Mouse (Mus musculus) ovary, adult 18-20 months (tissue): ENCODE data around the gene Smco2.

Experiments used
- DNase-seq: peaks from one replicate; pipeline ENCODE4 v3.0.0; 2022; ENCODE audit warnings: low spot score, mixed read lengths

Gene Smco2

DNA sequence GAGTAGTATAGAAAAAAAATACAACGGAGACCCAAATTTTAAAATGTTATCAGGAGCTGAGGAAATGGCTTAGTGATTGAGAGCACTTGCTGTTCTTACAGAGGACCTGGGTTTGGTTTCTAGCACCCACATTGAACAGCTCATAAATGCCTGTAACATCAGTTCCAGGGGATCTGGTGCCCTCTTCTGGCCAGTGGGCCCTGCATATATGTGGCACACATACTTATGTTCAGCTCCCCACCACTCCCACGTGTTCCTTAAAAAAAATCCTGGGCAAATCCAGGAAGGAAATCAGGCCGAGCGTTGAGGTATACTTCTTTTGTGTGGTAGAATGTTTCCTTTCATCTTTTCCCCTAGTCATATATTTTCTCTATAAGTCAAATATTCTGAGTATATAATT, 52.0 kb downstream of the Smco2 start:
- DNase-seq: no peak

DNA sequence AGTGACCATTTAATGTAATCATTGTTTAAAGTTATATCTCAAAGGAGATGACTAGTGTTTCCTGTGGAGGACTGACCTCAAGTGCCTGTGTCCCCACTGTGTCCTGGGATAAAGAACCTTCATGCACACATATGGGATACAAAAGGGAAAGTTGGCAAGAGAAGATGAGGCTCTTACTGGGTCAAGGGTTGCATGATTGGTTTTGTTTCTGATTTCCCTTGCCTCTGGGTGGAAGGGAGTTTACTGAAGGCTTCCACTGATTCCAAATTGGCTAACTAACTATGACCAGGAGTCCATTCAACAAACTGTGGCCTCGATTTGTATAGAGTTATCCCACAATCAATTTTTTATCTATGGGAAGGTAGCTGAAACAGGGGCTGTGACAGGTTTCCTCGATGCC, 53.7 kb downstream of the Smco2 start:
- no peak for DNase-seq

DNA sequence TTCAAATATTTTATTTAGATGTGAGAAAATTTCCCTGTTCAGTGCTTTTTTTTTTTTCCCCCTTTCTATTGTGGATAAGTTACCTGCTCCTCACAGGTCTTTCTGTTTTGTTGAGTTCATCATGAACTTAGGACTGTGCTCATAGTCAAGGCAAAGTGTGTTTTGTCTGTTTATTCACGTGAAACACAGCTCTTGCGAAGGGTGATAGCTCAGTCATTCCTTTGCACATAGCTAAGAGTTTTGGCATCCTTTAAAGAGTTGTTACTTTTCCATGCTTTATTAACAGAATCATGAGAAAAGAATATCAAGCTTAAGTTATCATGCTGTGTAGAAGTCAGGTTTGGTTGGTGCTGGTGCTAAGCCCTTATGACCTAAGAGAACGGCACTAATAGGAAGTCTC, 54.8 kb downstream of the Smco2 start:
- no peak for DNase-seq

DNA sequence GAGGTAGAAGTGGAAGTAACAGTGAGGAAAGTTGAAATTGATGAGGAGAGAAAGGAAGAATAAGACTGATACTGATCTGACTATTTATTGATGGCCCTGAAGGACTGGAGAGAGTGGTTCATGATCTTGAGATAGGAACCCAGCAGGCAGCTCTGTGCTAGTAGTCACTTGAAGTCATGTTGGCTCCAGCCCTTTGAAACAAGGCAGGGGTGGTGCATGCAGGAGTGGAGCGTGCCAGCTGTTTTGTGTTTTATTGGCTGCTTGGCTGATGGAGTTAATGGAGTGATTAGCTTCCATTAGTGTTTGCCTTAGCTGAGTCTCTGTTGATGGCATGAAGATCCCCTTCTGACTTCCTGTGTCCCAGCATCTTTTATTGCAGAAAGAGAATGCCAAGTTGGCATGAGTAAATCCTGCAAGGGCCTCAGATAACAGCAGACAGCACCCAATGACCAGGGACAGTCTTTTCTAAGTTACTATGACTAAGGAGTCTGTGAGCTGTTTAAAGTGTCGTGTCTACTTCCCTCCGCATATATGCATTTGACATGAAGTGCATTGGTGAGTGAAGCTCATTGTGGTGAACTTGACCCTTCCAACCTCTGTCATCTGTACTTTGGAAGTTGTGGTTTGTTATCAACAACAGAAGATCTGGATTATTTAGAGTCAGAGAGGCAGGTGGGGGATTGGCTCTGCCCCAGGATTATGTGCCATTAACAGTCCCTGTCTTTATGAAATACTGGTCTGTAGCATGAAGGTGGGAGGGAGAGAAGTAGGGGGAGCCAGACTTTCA, 56.3 kb downstream of the Smco2 start:
- no peak for DNase-seq

DNA sequence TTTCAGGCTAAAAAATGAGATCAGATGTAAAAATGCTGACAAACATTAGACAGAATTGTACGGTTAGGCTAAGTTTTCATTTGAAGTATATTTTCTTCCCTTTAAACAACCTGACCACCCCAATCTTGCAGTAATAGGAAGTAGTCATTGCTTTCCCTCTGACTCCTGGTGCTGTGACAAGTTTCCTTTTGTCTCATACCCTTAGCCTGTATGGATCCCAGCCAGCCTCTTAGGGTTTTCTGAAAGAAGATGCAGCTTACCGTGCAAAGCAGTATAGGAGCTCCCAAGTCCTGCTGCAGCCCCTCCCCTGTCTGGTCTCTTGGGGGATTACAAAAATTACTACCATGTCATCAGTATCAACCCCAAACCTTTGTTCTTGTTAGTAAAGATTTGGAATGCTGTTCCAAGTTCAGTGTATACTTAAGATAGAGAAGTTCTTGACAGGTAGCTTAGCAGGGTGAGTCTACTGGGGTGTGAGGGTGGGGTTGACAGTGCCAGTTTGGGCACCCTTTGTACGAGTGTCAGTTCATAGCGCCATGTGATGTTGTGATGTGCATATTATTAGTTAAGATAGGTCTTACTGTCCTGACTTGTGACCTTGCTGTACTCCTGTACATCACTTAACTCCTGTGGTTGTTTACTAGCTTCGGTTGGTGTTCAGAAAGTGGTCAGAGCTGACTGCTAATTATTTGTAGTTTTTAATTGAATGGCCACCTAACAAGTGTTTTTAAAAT, 57.3 kb downstream of the Smco2 start:
- DNase-seq: no peak

DNA sequence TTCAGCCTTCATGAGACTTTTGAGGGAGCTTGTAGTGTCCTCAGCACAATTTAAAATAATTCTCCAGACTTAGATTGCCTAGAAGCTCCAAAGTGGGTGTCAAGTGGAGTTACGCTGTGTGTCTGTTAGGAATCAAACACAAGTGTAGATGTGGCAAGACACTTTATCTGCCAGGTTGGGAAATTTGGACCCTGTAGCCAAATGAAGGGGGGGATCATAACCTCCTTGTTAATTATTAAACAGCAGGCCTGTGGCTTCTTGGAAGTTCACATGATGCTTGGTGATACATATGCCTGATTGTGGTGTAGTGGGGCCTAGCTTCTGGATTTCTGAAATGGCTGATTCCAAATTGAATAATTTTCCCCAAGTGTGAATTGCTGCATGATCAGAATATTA, 57.9 kb downstream of the Smco2 start:
- DNase-seq: no peak

DNA sequence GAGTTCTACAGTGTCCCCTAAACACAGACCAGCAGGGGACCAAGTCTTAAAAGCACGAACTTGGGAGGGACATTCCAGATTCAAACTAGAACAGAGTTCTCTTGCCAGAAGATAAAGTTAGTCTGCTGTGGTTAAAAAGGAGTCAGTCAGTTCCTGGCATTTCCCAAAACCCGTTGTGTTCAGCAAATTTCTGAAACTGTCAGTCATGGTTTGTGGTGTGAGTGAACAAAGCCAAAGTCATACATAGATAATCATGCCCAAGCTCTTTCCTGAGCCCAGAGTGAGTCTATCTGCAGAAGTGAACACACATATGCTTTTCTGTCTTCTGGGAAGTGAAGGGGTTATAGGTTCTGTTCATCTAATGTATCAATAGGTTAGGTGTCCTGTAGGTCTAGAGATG, 58.9 kb downstream of the Smco2 start:
- no peak for DNase-seq

DNA sequence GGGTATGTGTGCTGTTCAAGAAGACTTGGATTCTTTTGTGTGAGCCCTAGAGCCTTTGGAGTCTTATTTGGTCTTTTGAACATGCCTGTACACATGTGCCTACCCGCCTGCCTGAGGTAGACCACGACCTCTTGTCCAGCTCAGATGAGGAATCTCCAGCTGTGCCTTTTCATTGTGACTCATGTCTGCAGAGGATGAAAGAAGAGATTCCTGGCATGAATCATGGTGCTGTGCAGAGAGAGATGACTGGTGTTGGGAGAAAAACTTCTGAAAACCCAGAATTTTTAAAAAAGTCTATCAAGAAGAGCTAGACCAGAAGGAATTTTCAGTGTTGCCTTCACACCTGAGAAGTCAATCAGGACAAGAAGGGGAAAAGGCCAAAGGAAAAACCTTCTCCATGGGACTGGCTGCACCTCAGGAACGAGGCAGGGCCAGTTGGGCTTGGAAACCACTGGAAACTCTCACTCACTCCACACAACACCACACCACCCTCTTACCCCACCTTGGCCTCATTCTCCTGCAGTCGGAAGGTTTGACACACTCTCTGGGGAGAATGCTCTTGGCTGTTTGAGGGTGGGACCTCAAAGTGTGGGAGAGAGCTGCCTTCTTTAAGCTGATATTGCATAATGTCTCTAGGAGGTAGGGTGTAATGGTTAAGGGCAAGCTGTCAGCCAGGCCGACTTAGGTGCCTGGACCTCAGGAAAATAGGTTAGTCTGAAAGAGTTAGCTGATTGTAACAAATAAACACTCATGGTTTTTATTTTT, 60.0 kb downstream of the Smco2 start:
- DNase-seq: no peak

DNA sequence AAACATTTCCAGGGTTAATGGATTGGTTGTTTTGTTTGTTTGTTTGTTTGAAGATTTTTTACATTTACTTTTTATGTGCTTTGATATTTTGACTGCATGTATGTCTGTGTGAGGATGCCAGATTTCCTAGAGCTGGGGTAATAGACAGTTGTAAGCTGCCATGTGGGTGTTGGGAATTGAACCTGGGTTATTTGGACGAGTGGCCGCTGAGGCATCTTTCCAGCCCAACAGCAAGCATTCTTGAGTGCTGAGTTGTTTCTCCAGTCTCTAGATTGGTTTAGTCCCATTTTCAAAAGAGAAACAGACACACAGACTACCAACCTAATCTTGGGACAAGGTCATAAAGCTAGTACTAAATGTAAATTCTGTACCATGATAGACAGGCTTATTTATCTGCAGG, 60.9 kb downstream of the Smco2 start:
- DNase-seq: no peak

DNA sequence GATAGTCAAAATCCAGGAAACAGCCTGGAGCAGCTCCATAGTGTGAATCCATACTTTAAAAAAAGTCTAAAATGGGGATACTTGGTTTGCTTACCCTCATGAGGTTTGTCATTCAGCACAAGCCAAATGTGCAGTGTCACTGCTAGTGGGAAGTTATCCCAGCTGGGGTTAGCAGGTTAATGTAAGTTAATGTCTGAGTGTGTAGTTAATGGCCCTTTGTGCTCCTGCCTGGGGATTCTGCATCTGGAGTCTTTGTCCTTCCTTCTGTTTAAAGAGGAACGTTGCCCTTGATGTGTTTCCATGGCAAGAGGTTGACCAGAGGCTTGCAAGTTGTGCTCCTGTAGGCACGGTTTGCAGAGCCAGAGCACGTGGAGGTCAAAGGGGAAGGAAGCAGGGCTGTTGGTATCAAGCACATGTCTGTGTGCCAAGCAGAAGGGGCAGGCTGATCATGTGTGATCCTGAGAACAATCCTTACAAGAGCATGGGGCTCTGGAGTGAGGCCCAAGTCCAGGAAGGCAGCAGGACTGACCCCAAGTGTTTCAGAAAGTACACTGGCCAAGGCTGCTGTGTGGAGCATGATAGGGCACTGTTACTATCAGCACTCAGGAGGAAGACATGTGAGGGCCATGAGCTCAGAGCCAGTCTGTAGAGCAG, 63.1 kb downstream of the Smco2 start:
- DNase-seq: no peak

DNA sequence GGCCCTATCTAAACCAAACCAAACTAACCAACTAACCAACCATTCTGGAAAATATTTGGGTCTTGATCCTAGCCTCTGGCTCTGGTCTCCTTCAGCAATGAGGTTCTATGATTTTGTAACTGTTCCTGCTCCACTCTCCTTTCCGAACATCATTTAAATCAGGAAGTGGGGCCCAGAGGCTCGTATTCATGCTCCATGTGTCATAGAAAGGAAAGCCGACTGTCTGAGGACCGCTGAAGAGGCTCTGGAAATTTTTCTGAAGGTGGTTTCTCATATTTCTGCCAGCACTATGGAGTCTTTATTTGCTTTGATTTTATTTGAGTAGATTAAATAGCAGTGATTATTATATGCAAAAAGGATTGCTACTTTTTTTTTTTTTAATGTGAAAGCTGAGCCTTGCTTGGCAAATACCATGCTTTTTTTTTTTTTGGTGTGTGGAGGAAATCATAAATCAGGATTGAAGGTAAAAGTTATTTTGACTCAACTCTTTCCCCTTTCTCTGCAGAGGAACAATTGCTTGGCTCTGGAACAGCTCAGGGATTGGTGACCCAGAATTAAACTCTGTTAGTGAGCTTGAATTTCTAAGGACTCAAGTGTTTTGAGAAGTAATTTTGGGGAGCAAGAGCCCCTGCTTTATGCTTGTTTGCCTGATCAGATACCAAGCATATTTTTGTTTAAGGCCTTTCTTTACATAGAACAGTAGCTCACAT, 63.7 kb downstream of the Smco2 start:
- DNase-seq: no peak

DNA sequence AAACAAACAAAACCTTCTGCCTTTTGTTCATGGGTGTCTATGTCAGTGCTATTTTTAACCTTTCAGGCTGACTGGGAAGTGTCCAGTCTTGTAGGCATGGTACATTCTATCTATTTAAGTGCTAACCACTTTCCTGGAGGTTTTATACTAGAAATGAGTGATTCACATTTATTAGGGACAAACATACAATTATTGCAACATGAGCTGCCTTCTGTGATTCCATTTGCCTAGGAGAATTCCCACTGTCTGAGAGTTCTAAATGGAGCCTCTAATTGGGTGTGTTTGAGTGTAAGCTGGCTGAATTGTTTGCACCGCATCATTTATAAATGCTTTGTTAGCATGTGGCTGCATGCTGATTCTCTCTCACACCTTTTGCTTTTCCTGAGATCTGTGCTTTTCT, 65.9 kb downstream of the Smco2 start:
- no peak for DNase-seq

DNA sequence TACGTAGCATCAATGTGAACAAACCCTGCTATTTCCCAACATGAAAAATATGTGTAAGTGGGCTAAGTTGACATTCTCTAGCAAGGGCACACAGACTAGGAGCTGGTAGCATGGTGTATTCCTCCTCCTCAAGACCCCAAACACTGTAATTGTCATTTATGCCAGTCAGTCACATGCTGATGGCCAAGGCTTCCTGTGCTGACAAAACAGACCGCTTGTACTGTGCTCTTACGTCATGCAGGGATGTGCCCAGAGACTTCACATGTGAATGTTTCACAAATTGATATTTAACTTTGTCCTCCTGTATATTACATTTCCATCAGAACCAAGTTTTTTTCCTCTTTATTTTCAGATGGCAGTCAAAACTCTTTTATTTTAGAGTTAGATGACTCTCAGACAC, 67.5 kb downstream of the Smco2 start:
- no peak for DNase-seq

DNA sequence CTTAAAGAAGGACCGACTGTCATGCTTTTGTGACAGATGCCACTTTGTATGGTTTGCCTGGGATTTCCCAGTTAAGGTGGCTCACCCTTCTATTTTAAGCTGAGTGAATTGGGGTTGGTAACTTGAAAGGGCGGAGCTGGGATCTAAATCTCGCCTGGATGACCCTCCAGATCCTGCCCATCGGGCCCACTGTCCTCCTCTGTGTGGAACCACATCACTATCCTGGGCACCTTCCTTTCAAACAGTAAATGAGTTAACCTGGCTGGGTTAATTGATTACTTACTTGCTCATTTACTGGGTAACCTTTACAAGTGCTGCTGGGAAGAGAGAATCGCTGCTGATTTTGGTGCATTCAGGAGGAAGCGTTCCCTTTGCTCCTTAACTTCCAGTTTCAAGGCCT, 68.4 kb downstream of the Smco2 start:
- DNase-seq: no peak
